ENCODE assay signal across 7 mouse cellular contexts in genomic region chr19:42432191-42432590, GRCm38 (mm10). TPM values are rescaled to one million over a fixed set of nuclear protein-coding genes. Genes with fewer than 3 reads are reported as not detected.
DNase-seq lines count a peak whose midpoint lies in the region; ATAC-seq lines count a peak whose summit lies in the region.

No protein-coding gene starts in this region.

- H3K4me3 ChIP-seq in midbrain, embryonic 16.5 days (ENCODE audit: low read depth, low read length) = peak overlapping the region; percentile 69

- H3K9ac ChIP-seq in midbrain, embryonic 16.5 days (ENCODE audit: low read depth, low read length) = peak overlapping the region; percentile 87

- H3K27ac ChIP-seq in midbrain, embryonic 16.5 days (ENCODE audit: low read length) = peak overlapping the region; percentile 89

- peak; percentile 3 for DNase-seq in thymus, postnatal 25 days
- DNase-seq in thymus, postnatal 0 days (ENCODE audit: low spot score) = no peak
- peak; percentile 43 for DNase-seq in cerebellum, adult 9-11 months
- peak; percentile 27 for DNase-seq in forelimb bud, embryonic 11.5 days (ENCODE audit: low read depth, low spot score)
- DNase-seq in left cerebral cortex, postnatal 14 days (ENCODE audit: low spot score in 2 of 2) = peak; percentile 39 to 44
- peak; percentile 26 for DNase-seq in yolk sac, embryonic 10.5 days (ENCODE audit: low spot score)

- no peaks in the 10 kb centered on the region for H3K27me3 ChIP-seq in midbrain, embryonic 16.5 days (ENCODE audit: control insufficient read depth, insufficient read depth, low read depth, low read length)

- peaks cover 14% of the 10 kb centered on the region for H3K4me1 ChIP-seq in midbrain, embryonic 16.5 days (ENCODE audit: control insufficient read depth, insufficient read depth, low read length)

- intact Hi-C loops in left cerebral cortex, postnatal 14 days (cut with DNase I) = loop anchor here (5.0 kb wide), 2 partner anchors 90 to 115 kb away; no protein-coding TSS in a partner anchor

- peak overlapping the region; percentile 74 for H3K4me2 ChIP-seq in midbrain, embryonic 16.5 days (ENCODE audit: low read length)

- H3K9me3 ChIP-seq in midbrain, embryonic 16.5 days (replicated peaks; ENCODE audit: control insufficient read depth, low read length, poor library complexity, severe bottlenecking) = no peaks in the 10 kb centered on the region

- 1% methylated on average over 29 of the region's 44 CpGs for WGBS in midbrain, embryonic 16.5 days

- no peaks in the 10 kb centered on the region for H3K36me3 ChIP-seq in midbrain, embryonic 16.5 days (ENCODE audit: control insufficient read depth, insufficient read depth, low read length)

- ATAC-seq in midbrain, embryonic 16.5 days = peak; percentile 79

RNA-seq across cellular contexts. Expression of gene Crtac1, which starts 0.6 kb away (rescaled TPM):
- polyA plus RNA-seq in thymus, postnatal 0 days (2015; fragmentation: Nextera tagmentation; extraction: Ambion mirVana) = 0.53 and 0.87 TPM in 2 replicates
- 10 to 100 TPM; 77.3 to 88.9 TPM for total RNA-seq in left cerebral cortex, postnatal 14 days (2021)
- polyA plus RNA-seq in midbrain, embryonic 16.5 days (2015; fragmentation: Nextera tagmentation; extraction: Ambion mirVana) = 26.0 and 34.0 TPM in 2 replicates

Comparison
In these comparisons a context has a peak if more than half of its experiments do, and no peak if none do; other contexts are left out.
1. RNA of gene Crtac1, which starts 0.6 kb away (polyA plus RNA-seq): 26.0 to 34.0 TPM in midbrain, embryonic 16.5 days; 0.53 to 0.87 TPM in thymus, postnatal 0 days; every median in the first group is over 10 times any median in the second.